Mouse (Mus musculus) heart, embryonic 16.5 days (tissue): ENCODE measurements around the gene Kcnq1. TPM values are rescaled to one million over a fixed set of nuclear protein-coding genes. Genes with fewer than 3 reads are reported as not detected.

Source experiments
- ATAC-seq: fragments of 200-750 bp; cut with Nextera tagmentation; replicated peaks from 2 replicates; pipeline ENCODE4 v1.8.0; 2017; ENCODE audit warnings: moderate number of reproducible peaks; ENCODE audit not compliant: insufficient read depth, low FRiP score; ENCODE audit errors: extremely low read depth
- H3K27ac ChIP-seq: fragments of 300-500 bp; sonication (generic); 2 replicates; pipeline ENCODE4 v1.5.1; 2014; ENCODE audit warnings: mild to moderate bottlenecking, low read length, control low read depth, moderate library complexity
- H3K27me3 ChIP-seq: fragments of 300-500 bp; sonication (generic); 2 replicates; pipeline ENCODE4 v1.6.1; 2014; ENCODE audit warnings: low read length, mixed read lengths; ENCODE audit not compliant: control insufficient read depth, insufficient read depth
- H3K36me3 ChIP-seq: fragments of 300-500 bp; sonication (generic); 2 replicates; pipeline ENCODE4 v1.6.1; 2014; ENCODE audit not compliant: control insufficient read depth, insufficient read depth
- H3K4me1 ChIP-seq: fragments of 300-500 bp; sonication (generic); 2 replicates; pipeline ENCODE4 v1.6.1; 2014; ENCODE audit warnings: low read length, mixed read lengths; ENCODE audit not compliant: control insufficient read depth, insufficient read depth
- H3K4me2 ChIP-seq: fragments of 300-500 bp; sonication (generic); 2 replicates; pipeline ENCODE4 v1.6.1; 2014; ENCODE audit warnings: low read depth, mild to moderate bottlenecking, control low read depth, low read length
- H3K4me3 ChIP-seq: fragments of 300-500 bp; sonication (generic); 2 replicates; pipeline ENCODE4 v1.5.1; 2014; ENCODE audit warnings: mild to moderate bottlenecking, control low read depth, low read length
- H3K9ac ChIP-seq: fragments of 300-500 bp; sonication (generic); 2 replicates; pipeline ENCODE4 v1.6.1; 2014; ENCODE audit warnings: low read length, control low read depth
- H3K9me3 ChIP-seq: fragments of 300-500 bp; sonication (generic); replicated peaks from 2 replicates; pipeline ENCODE4 v1.6.1; 2016; ENCODE audit warnings: low read length; ENCODE audit not compliant: control insufficient read depth
- WGBS: fragments of 180-500 bp; shearing (Covaris S2); extraction: QIAGEN DNeasy Blood & Tissue Kit; methylation state at CpG from one replicate; pipeline ENCODE4 v1.1.7; 2014; 5-methylcytosine and 5-hydroxymethylcytosine counted together
- polyA plus RNA-seq: library from polyadenylated mRNA; unstranded; fragments of >200 nt; fragmentation: Nextera tagmentation; extraction: Ambion mirVana; gene quantifications from 2 replicates; pipeline ENCODE4 v1.2.1, GENCODE M21; 2015

Kcnq1 gene
- polyA plus RNA-seq, 1 experiment from 2014 or later, result 34.9 TPM

GRCm38 (mm10) chr7:143295356-143296000 lies 189.3 kb downstream of the Kcnq1 start:
- Histone ChIP-seq H3K4me1 (peaks cover 28% of the 10 kb centered on the region), H3K9ac (peak overlapping the region; percentile 84), H3K36me3 (peaks cover 12% of the 10 kb centered on the region), H3K27ac (peak overlapping the region; percentile 82), H3K4me3 (peak overlapping the region; percentile 71), H3K4me2 (peak overlapping the region; percentile 63), H3K9me3 (peaks cover 8% of the 10 kb centered on the region), H3K27me3 (no peaks in the 10 kb centered on the region)
- no peak for ATAC-seq
- 64% methylated on average over 47 of the region's 47 CpGs for WGBS

- H3K4me1 ChIP-seq, result peaks cover 25% of the 10 kb centered on the region
- ATAC-seq, result peak; percentile 21
- WGBS, result 43% methylated on average over 20 of the region's 20 CpGs
These were observed 189.8 kb downstream of the Kcnq1 start for GRCm38 (mm10) chr7:143296001-143296379.

GRCm38 (mm10) chr7:143296384-143296801 lies 190.2 kb downstream of the Kcnq1 start:
- peaks cover 22% of the 10 kb centered on the region for H3K4me1 ChIP-seq
- H3K36me3 ChIP-seq, result peaks cover 12% of the 10 kb centered on the region
- no peaks in the 10 kb centered on the region for H3K27me3 ChIP-seq
- peak overlapping the region; percentile 71 for H3K4me3 ChIP-seq
- peaks cover 8% of the 10 kb centered on the region for H3K9me3 ChIP-seq
- WGBS, result 62% methylated on average over 17 of the region's 17 CpGs
- peak overlapping the region; percentile 84 for H3K9ac ChIP-seq
- peak overlapping the region; percentile 82 for H3K27ac ChIP-seq
- ATAC-seq, result peak; percentile 94
- H3K4me2 ChIP-seq, result peak overlapping the region; percentile 63

More at GRCm38 (mm10) chr7:143296001-143296379, 189.8 kb downstream of the Kcnq1 start:
- peaks cover 8% of the 10 kb centered on the region for H3K9me3 ChIP-seq
- H3K36me3 ChIP-seq, result peaks cover 12% of the 10 kb centered on the region
- H3K4me3 ChIP-seq, result peak overlapping the region; percentile 71
- H3K27me3 ChIP-seq, result no peaks in the 10 kb centered on the region
- H3K9ac ChIP-seq, result peak overlapping the region; percentile 84
- peak overlapping the region; percentile 82 for H3K27ac ChIP-seq
- peak overlapping the region; percentile 63 for H3K4me2 ChIP-seq

- 45% methylated on average over 7 of the region's 7 CpGs for WGBS
- ATAC-seq, result no peak
- Histone ChIP-seq H3K36me3 (peaks cover 9% of the 10 kb centered on the region), H3K27ac (no peak overlapping the region; the same call in 1 of the 2 replicates), H3K27me3 (no peaks in the 10 kb centered on the region), H3K4me2 (no peak overlapping the region), H3K9ac (no peak overlapping the region), H3K4me1 (peaks cover 25% of the 10 kb centered on the region), H3K4me3 (no peak overlapping the region), H3K9me3 (peaks cover 7% of the 10 kb centered on the region)
These were observed 193.9 kb downstream of the Kcnq1 start for GRCm38 (mm10) chr7:143300037-143300436.

GRCm38 (mm10) chr7:143300681-143301080 lies 194.5 kb downstream of the Kcnq1 start:
- no peak overlapping the region for H3K4me3 ChIP-seq
- peaks cover 3% of the 10 kb centered on the region for H3K36me3 ChIP-seq
- H3K27ac ChIP-seq, result no peak overlapping the region
- peaks cover 25% of the 10 kb centered on the region for H3K4me1 ChIP-seq
- no peaks in the 10 kb centered on the region for H3K27me3 ChIP-seq
- 92% methylated on average over 3 of the region's 3 CpGs for WGBS
- H3K4me2 ChIP-seq, result no peak overlapping the region
- H3K9me3 ChIP-seq, result peaks cover under 1% of the 10 kb centered on the region; the same call in 1 of the 2 replicates
- H3K9ac ChIP-seq, result no peak overlapping the region
- ATAC-seq, result no peak

- Histone ChIP-seq H3K9me3 (no peaks in the 10 kb centered on the region), H3K4me2 (no peak overlapping the region), H3K4me1 (peaks cover 27% of the 10 kb centered on the region), H3K9ac (no peak overlapping the region), H3K27ac (peak overlapping the region; percentile 21; the same call in 1 of the 2 replicates), H3K27me3 (no peaks in the 10 kb centered on the region), H3K4me3 (no peak overlapping the region), H3K36me3 (no peaks in the 10 kb centered on the region)
- ATAC-seq, result no peak
- WGBS, result 75% methylated on average over 7 of the region's 7 CpGs
These were observed 196.0 kb downstream of the Kcnq1 start for GRCm38 (mm10) chr7:143302156-143302555.

GRCm38 (mm10) chr7:143302593-143303238 lies 196.6 kb downstream of the Kcnq1 start:
- Histone ChIP-seq H3K27ac (peak overlapping the region; percentile 46), H3K9me3 (no peaks in the 10 kb centered on the region), H3K4me3 (no peak overlapping the region), H3K4me1 (peaks cover 27% of the 10 kb centered on the region), H3K36me3 (no peaks in the 10 kb centered on the region), H3K4me2 (no peak overlapping the region), H3K27me3 (no peaks in the 10 kb centered on the region), H3K9ac (no peak overlapping the region)
- 27% methylated on average over 9 of the region's 9 CpGs for WGBS
- ATAC-seq, result peak; percentile 10; the same call in 1 of the 2 replicates

GRCm38 (mm10) chr7:143303557-143303956 lies 197.4 kb downstream of the Kcnq1 start:
- Histone ChIP-seq H3K4me2 (no peak overlapping the region), H3K9ac (no peak overlapping the region), H3K9me3 (no peaks in the 10 kb centered on the region), H3K27ac (no peak overlapping the region), H3K4me3 (no peak overlapping the region), H3K4me1 (peaks cover 27% of the 10 kb centered on the region), H3K36me3 (no peaks in the 10 kb centered on the region), H3K27me3 (no peaks in the 10 kb centered on the region)
- WGBS, result 94% methylated on average over 5 of the region's 5 CpGs
- no peak for ATAC-seq

GRCm38 (mm10) chr7:143305808-143306207 lies 199.6 kb downstream of the Kcnq1 start:
- H3K27ac ChIP-seq, result no peak overlapping the region
- H3K27me3 ChIP-seq, result no peaks in the 10 kb centered on the region
- 59% methylated on average over 10 of the region's 10 CpGs for WGBS
- H3K4me3 ChIP-seq, result no peak overlapping the region
- no peak for ATAC-seq
- peaks cover 31% of the 10 kb centered on the region for H3K4me1 ChIP-seq
- no peak overlapping the region for H3K9ac ChIP-seq
- H3K9me3 ChIP-seq, result no peaks in the 10 kb centered on the region
- H3K4me2 ChIP-seq, result no peak overlapping the region
- H3K36me3 ChIP-seq, result no peaks in the 10 kb centered on the region
